Mouse (Mus musculus) G1E (cell line): ENCODE results near the gene Pias4.

Source experiments
- CTCF ChIP-seq: IDR thresholded peaks from 2 replicates; pipeline ENCODE4 v1.5.1; 2012; ENCODE audit warnings: low read depth, low read length, inconsistent platforms, mixed read lengths
- GATA1 ChIP-seq: IDR thresholded peaks from 2 replicates; pipeline ENCODE4 v1.6.1; 2012; ENCODE audit warnings: borderline replicate concordance, low read length, inconsistent platforms, mixed read lengths
- GATA2 ChIP-seq: IDR thresholded peaks from 2 replicates; pipeline ENCODE4 v1.6.1; 2012; ENCODE audit warnings: low read depth, low read length, inconsistent platforms, borderline replicate concordance
- POLR2AphosphoS5 ChIP-seq: IDR thresholded peaks from 2 replicates; pipeline ENCODE4 v1.6.1; 2012; ENCODE audit warnings: low read depth, low read length, inconsistent platforms; ENCODE audit not compliant: insufficient replicate concordance
- TAL1 ChIP-seq: conservative IDR thresholded peaks from 2 replicates; pipeline ENCODE4 v1.6.1; 2012; ENCODE audit warnings: low read depth, low read length, inconsistent platforms, mixed read lengths

DNA sequence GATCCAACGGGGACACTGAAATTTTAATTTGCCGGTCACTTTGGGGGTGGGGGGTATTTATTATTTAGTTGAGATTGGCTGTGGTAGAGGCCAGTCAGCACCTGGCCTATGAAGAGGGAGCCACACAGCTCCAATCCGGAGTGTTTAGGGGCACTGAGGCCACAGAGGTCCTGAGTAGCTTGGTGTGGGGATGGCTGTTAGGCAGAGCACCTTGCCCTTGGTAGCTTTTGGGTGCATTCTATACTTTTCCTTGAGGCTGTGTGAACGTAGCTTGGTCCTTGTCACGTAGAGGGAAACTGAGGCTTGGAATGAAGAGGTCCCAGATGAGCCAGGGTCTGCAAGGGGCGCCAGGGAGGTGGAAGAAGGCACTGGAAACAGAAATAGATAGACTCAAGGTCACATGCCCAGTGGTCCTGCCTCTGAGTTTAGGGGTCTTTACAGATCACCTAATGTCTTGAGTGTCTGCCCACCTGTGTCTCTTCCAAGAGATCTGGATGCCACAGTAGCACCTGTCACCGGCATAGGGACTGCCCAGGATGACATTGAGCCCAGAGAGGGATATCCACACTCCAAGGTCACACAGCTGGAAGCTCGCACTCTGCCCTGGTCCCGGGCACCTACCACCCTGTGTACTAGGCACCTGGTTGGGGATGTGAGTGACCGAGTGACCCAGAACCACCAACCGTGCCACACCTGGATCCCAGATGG, 28.7 kb downstream of the Pias4 start:
- no peak for TF ChIP-seq CTCF
- no peak for TF ChIP-seq GATA1
- TF ChIP-seq POLR2AphosphoS5 = no peak
- TF ChIP-seq TAL1 = no peak
- no peak for TF ChIP-seq GATA2
